Mouse (Mus musculus) liver, embryonic 15.5 days (tissue): Measurements from ENCODE around the gene Ltbp2. TPM values are rescaled to one million over a fixed set of nuclear protein-coding genes. Genes with fewer than 3 reads are reported as not detected.

Source experiments
- ATAC-seq: fragments of 200-750 bp; cut with Nextera tagmentation; 2 replicates; pipeline ENCODE4 v1.8.0; 2017; ENCODE audit warnings: moderate number of reproducible peaks, mild to moderate bottlenecking, moderate library complexity; ENCODE audit not compliant: insufficient read depth
- H3K27ac ChIP-seq: fragments of 300-500 bp; sonication (generic); replicated peaks from 2 replicates; pipeline ENCODE4 v1.5.1; 2015; ENCODE audit warnings: mild to moderate bottlenecking, inconsistent platforms
- H3K27me3 ChIP-seq: fragments of 300-500 bp; sonication (generic); 2 replicates; pipeline ENCODE4 v1.6.1; 2015; ENCODE audit warnings: mild to moderate bottlenecking, inconsistent platforms
- H3K36me3 ChIP-seq: fragments of 300-500 bp; sonication (generic); replicated peaks from 2 replicates; pipeline ENCODE4 v1.6.1; 2015; ENCODE audit warnings: moderate library complexity, mild to moderate bottlenecking, inconsistent platforms
- H3K4me1 ChIP-seq: fragments of 300-500 bp; sonication (generic); replicated peaks from 2 replicates; pipeline ENCODE4 v1.6.1; 2015; ENCODE audit warnings: inconsistent platforms
- H3K4me2 ChIP-seq: fragments of 300-500 bp; sonication (generic); 2 replicates; pipeline ENCODE4 v1.6.1; 2015; ENCODE audit warnings: moderate library complexity, mild to moderate bottlenecking, inconsistent platforms
- H3K4me3 ChIP-seq: fragments of 300-500 bp; sonication (generic); replicated peaks from 2 replicates; pipeline ENCODE4 v1.5.1; 2015; ENCODE audit warnings: mild to moderate bottlenecking, inconsistent platforms
- H3K9ac ChIP-seq: fragments of 300-500 bp; sonication (generic); 2 replicates; pipeline ENCODE4 v1.6.1; 2015; ENCODE audit warnings: moderate library complexity, mild to moderate bottlenecking, inconsistent platforms
- H3K9me3 ChIP-seq: fragments of 300-500 bp; sonication (generic); replicated peaks from 2 replicates; pipeline ENCODE4 v1.6.1; 2016; ENCODE audit warnings: inconsistent platforms
- WGBS: fragments of 180-500 bp; shearing (Covaris S2); methylation state at CpG from one replicate; pipeline ENCODE4 v1.1.7; 2015; ENCODE audit warnings: mixed read lengths; ENCODE audit not compliant: insufficient replicate concordance; 5-methylcytosine and 5-hydroxymethylcytosine counted together
- polyA plus RNA-seq: library from polyadenylated mRNA; unstranded; fragments of >200 nt; fragmentation: Nextera tagmentation; extraction: Ambion mirVana; gene quantifications from 2 replicates; pipeline ENCODE4 v1.2.1, GENCODE M21; 2015

Gene Ltbp2
- polyA plus RNA-seq, 1 experiment from 2014 or later: 0.26 TPM

GRCm38 (mm10) chr12:84802625-84803024 is 73.7 kb downstream of the Ltbp2 start:
- Histone ChIP-seq H3K4me2 (no peak overlapping the region), H3K36me3 (no peaks in the 10 kb centered on the region), H3K27me3 (peaks cover 38% of the 10 kb centered on the region), H3K9ac (no peak overlapping the region), H3K4me1 (no peaks in the 10 kb centered on the region; the same call in 1 of the 2 replicates), H3K4me3 (no peak overlapping the region), H3K27ac (no peak overlapping the region), H3K9me3 (no peaks in the 10 kb centered on the region)
- 22% methylated on average over 3 of the region's 3 CpGs for WGBS
- ATAC-seq: no peak

- Histone ChIP-seq H3K4me1 (no peaks in the 10 kb centered on the region; the same call in 1 of the 2 replicates), H3K27ac (no peak overlapping the region), H3K4me2 (no peak overlapping the region), H3K36me3 (no peaks in the 10 kb centered on the region), H3K9me3 (no peaks in the 10 kb centered on the region), H3K9ac (no peak overlapping the region), H3K4me3 (no peak overlapping the region), H3K27me3 (peaks cover 35% of the 10 kb centered on the region)
- 63% methylated on average over 13 of the region's 13 CpGs for WGBS
- ATAC-seq: no peak
These were observed 74.7 kb downstream of the Ltbp2 start for GRCm38 (mm10) chr12:84801532-84802110.

GRCm38 (mm10) chr12:84800419-84800818 is 75.9 kb downstream of the Ltbp2 start:
- ATAC-seq: no peak
- no peak overlapping the region for H3K9ac ChIP-seq
- no peak overlapping the region for H3K4me3 ChIP-seq
- H3K36me3 ChIP-seq: no peaks in the 10 kb centered on the region
- no peaks in the 10 kb centered on the region for H3K4me1 ChIP-seq
- 52% methylated on average over 4 of the region's 4 CpGs for WGBS
- H3K4me2 ChIP-seq: no peak overlapping the region
- H3K27ac ChIP-seq: no peak overlapping the region
- H3K9me3 ChIP-seq: no peaks in the 10 kb centered on the region
- H3K27me3 ChIP-seq: peaks cover 32% of the 10 kb centered on the region

GRCm38 (mm10) chr12:84799086-84799485 is 77.2 kb downstream of the Ltbp2 start:
- no peaks in the 10 kb centered on the region for H3K4me1 ChIP-seq
- no peaks in the 10 kb centered on the region for H3K36me3 ChIP-seq
- H3K27me3 ChIP-seq: peaks cover 32% of the 10 kb centered on the region; the same call in 1 of the 2 replicates
- 69% methylated on average over 13 of the region's 13 CpGs for WGBS
- ATAC-seq: no peak
- H3K27ac ChIP-seq: no peak overlapping the region
- no peak overlapping the region for H3K4me3 ChIP-seq
- H3K9me3 ChIP-seq: no peaks in the 10 kb centered on the region
- no peak overlapping the region for H3K9ac ChIP-seq
- no peak overlapping the region for H3K4me2 ChIP-seq

GRCm38 (mm10) chr12:84794647-84795046 is 81.7 kb downstream of the Ltbp2 start:
- no peaks in the 10 kb centered on the region for H3K36me3 ChIP-seq
- H3K4me3 ChIP-seq: no peak overlapping the region
- H3K9ac ChIP-seq: no peak overlapping the region
- peaks cover 30% of the 10 kb centered on the region for H3K27me3 ChIP-seq
- no peak overlapping the region for H3K27ac ChIP-seq
- ATAC-seq: no peak
- H3K4me2 ChIP-seq: no peak overlapping the region
- 65% methylated on average over 8 of the region's 8 CpGs for WGBS
- no peaks in the 10 kb centered on the region for H3K4me1 ChIP-seq
- no peaks in the 10 kb centered on the region for H3K9me3 ChIP-seq

- Histone ChIP-seq H3K9me3 (no peaks in the 10 kb centered on the region), H3K4me3 (no peak overlapping the region), H3K4me1 (no peaks in the 10 kb centered on the region), H3K27me3 (peaks cover 33% of the 10 kb centered on the region), H3K36me3 (no peaks in the 10 kb centered on the region), H3K9ac (no peak overlapping the region), H3K4me2 (no peak overlapping the region), H3K27ac (no peak overlapping the region)
- ATAC-seq: no peak
- 59% methylated on average over 4 of the region's 4 CpGs for WGBS
These were observed 83.7 kb downstream of the Ltbp2 start for GRCm38 (mm10) chr12:84792629-84793028.

- H3K9ac ChIP-seq: no peak overlapping the region
- 56% methylated on average over 10 of the region's 10 CpGs for WGBS
- H3K9me3 ChIP-seq: no peaks in the 10 kb centered on the region
- peaks cover 33% of the 10 kb centered on the region for H3K27me3 ChIP-seq
- H3K4me2 ChIP-seq: no peak overlapping the region
- H3K4me1 ChIP-seq: no peaks in the 10 kb centered on the region
- H3K27ac ChIP-seq: no peak overlapping the region
- H3K36me3 ChIP-seq: no peaks in the 10 kb centered on the region
- no peak for ATAC-seq
- H3K4me3 ChIP-seq: no peak overlapping the region
These were observed 85.5 kb downstream of the Ltbp2 start for GRCm38 (mm10) chr12:84790853-84791252.

- Histone ChIP-seq H3K4me3 (no peak overlapping the region), H3K9me3 (no peaks in the 10 kb centered on the region), H3K27me3 (peaks cover 19% of the 10 kb centered on the region), H3K4me2 (no peak overlapping the region), H3K36me3 (no peaks in the 10 kb centered on the region), H3K4me1 (peaks cover 12% of the 10 kb centered on the region), H3K27ac (no peak overlapping the region), H3K9ac (no peak overlapping the region)
- 73% methylated on average over 5 of the region's 5 CpGs for WGBS
- no peak for ATAC-seq
These were observed 90.2 kb downstream of the Ltbp2 start for GRCm38 (mm10) chr12:84786091-84786490.

- Histone ChIP-seq H3K4me1 (peaks cover 12% of the 10 kb centered on the region), H3K4me2 (peak overlapping the region; percentile 41), H3K9ac (no peak overlapping the region), H3K27ac (no peak overlapping the region), H3K4me3 (no peak overlapping the region), H3K36me3 (no peaks in the 10 kb centered on the region), H3K27me3 (peaks cover 12% of the 10 kb centered on the region; the same call in 1 of the 2 replicates), H3K9me3 (no peaks in the 10 kb centered on the region)
- peak; percentile 65 for ATAC-seq
- 24% methylated on average over 25 of the region's 25 CpGs for WGBS
These were observed 91.5 kb downstream of the Ltbp2 start for GRCm38 (mm10) chr12:84784604-84785381.

GRCm38 (mm10) chr12:84776229-84776628 is 100.1 kb downstream of the Ltbp2 start:
- Histone ChIP-seq H3K4me3 (no peak overlapping the region), H3K9ac (no peak overlapping the region), H3K36me3 (peaks cover 6% of the 10 kb centered on the region; the same call in 1 of the 2 replicates), H3K4me1 (peaks cover 27% of the 10 kb centered on the region), H3K9me3 (no peaks in the 10 kb centered on the region), H3K4me2 (no peak overlapping the region), H3K27me3 (no peaks in the 10 kb centered on the region), H3K27ac (no peak overlapping the region)
- no peak for ATAC-seq

- Histone ChIP-seq H3K27me3 (no peaks in the 10 kb centered on the region), H3K36me3 (peaks cover 6% of the 10 kb centered on the region; the same call in 1 of the 2 replicates), H3K4me1 (peaks cover 45% of the 10 kb centered on the region), H3K9ac (peak overlapping the region; percentile 77), H3K27ac (peak overlapping the region; percentile 97), H3K9me3 (no peaks in the 10 kb centered on the region), H3K4me3 (peak overlapping the region; percentile 75), H3K4me2 (peak overlapping the region; percentile 88)
- WGBS: 58% methylated on average over 6 of the region's 6 CpGs
- ATAC-seq: no peak
These were observed 102.0 kb downstream of the Ltbp2 start for GRCm38 (mm10) chr12:84774376-84774775.
